Comparison of ENCODE assay signal across 8 mouse cellular contexts in the genomic region with DNA sequence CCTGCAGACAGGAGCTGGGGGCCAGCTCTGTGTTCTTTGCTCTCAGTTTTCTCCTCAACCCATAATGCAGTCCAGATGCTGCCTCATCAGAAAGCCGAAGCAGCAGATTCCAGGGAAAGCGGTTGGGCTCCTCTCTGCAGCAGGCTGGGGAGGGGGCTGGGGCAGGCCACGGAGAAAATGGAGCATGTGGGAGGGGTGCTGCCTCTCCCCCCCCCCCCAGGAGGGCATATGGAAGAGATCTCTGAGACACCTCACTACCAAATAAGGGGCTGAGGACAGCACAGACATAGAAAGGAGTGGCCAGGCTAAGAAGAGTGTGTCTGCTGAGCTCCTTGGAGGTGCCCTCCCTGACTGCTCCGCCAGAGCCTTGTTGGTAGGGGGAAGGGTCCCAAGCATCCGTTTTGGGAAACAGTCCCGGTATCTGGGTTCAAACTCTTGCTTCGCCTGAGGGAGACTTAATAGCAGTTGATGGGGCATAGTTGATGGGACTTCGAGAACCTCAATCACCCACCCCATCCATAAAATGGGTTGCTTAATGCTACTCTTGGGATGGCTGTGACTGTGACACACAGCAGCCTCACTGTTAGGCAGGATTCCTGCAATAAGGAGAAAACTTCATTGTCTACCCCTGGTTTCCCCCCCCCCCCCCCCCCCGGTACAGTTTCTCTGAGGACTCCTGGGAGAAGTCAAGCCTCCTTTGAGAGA. TPM values are rescaled to one million over a fixed set of nuclear protein-coding genes. Genes with fewer than 3 reads are reported as not detected.
DNase-seq lines count a peak whose midpoint lies in the region; ATAC-seq and TF ChIP-seq lines count a peak whose summit lies in the region.

No protein-coding gene starts in this region.

- TF ChIP-seq POLR2A in heart, adult 2 months (IDR thresholded peaks at IDR 0.05; ENCODE audit: insufficient read depth, low read depth, low read length) = no peak

- ATAC-seq in heart, embryonic 11.5 days (replicated peaks; ENCODE audit: insufficient number of reproducible peaks, low FRiP score, low TSS enrichment) = peak; percentile 41; the same call in 1 of the 2 replicates
- ATAC-seq in midbrain, embryonic 14.5 days (ENCODE audit: low FRiP score, low TSS enrichment) = no peak

- H3K4me2 ChIP-seq in heart, embryonic 11.5 days = peak overlapping the region; percentile 60
- H3K4me2 ChIP-seq in midbrain, embryonic 14.5 days (ENCODE audit: low read length) = peak overlapping the region; percentile 32

- intact Hi-C loops in heart, adult 2 months (cut with DNase I) = no loop called here

- no peaks in the 10 kb centered on the region for H3K9me3 ChIP-seq in heart, embryonic 11.5 days (replicated peaks; ENCODE audit: control insufficient read depth, low read length)
- no peaks in the 10 kb centered on the region for H3K9me3 ChIP-seq in midbrain, embryonic 14.5 days (ENCODE audit: control insufficient read depth, low read length)

- peak overlapping the region; percentile 28; the same call in 1 of the 2 replicates for H3K4me3 ChIP-seq in heart, embryonic 11.5 days (ENCODE audit: low read depth, low read length)
- H3K4me3 ChIP-seq in heart, adult 2 months = no peak overlapping the region
- H3K4me3 ChIP-seq in midbrain, embryonic 14.5 days (replicated peaks; ENCODE audit: low read depth, low read length) = no peak overlapping the region

- 10% methylated on average over 9 of the region's 9 CpGs for WGBS in heart, embryonic 11.5 days (ENCODE audit: insufficient replicate concordance)
- WGBS in heart, adult 2 months = 24% methylated on average over 9 of the region's 9 CpGs
- WGBS in midbrain, embryonic 14.5 days = 20% methylated on average over 9 of the region's 9 CpGs

- H3K79me2 ChIP-seq in heart, adult 2 months (replicated peaks; ENCODE audit: control insufficient read depth, insufficient read depth, low read length) = no peaks in the 10 kb centered on the region

- DNase-seq in heart, adult 2 months = no peak
- peak; percentile 37 for DNase-seq in adipocyte (ENCODE audit: low spot score)
- peak; percentile 51 for DNase-seq in heart, postnatal 4 days
- DNase-seq in midbrain, embryonic 14.5 days = no peak
- no peak for DNase-seq in thymus, postnatal 10 days (ENCODE audit: low spot score in 2 of 2)
- no peak for DNase-seq in thymus, postnatal 0 days (ENCODE audit: low spot score)
- DNase-seq in spleen, postnatal 10 days (ENCODE audit: low spot score in 2 of 2) = no peak

- TF ChIP-seq EP300 in heart, adult 2 months (IDR thresholded peaks at IDR 0.05; ENCODE audit: insufficient read depth, low read depth, low read length) = no peak

- TF ChIP-seq CTCF in heart, adult 2 months (IDR thresholded peaks at IDR 0.05) = no peak

- H3K27me3 ChIP-seq in heart, embryonic 11.5 days (ENCODE audit: control insufficient read depth, insufficient read depth, low read length) = peaks cover 21% of the 10 kb centered on the region
- H3K27me3 ChIP-seq in heart, adult 2 months (ENCODE audit: control insufficient read depth, insufficient read depth, low read length) = peaks cover 12% of the 10 kb centered on the region
- peaks cover 29% of the 10 kb centered on the region for H3K27me3 ChIP-seq in midbrain, embryonic 14.5 days (ENCODE audit: control insufficient read depth, insufficient read depth, low read length)

- peak overlapping the region; percentile 75 for H3K27ac ChIP-seq in heart, embryonic 11.5 days (ENCODE audit: low read depth, low read length)
- H3K27ac ChIP-seq in heart, adult 2 months = no peak overlapping the region; the same call in 1 of the 2 replicates
- no peak overlapping the region for H3K27ac ChIP-seq in midbrain, embryonic 14.5 days (replicated peaks; ENCODE audit: low read depth, low read length)

- H3K9ac ChIP-seq in heart, embryonic 11.5 days (ENCODE audit: low read depth, low read length) = peak overlapping the region; percentile 60
- no peak overlapping the region for H3K9ac ChIP-seq in heart, adult 2 months (ENCODE audit: low read depth, low read length)
- no peak overlapping the region for H3K9ac ChIP-seq in midbrain, embryonic 14.5 days (replicated peaks; ENCODE audit: low read length)

- no peaks in the 10 kb centered on the region for H3K36me3 ChIP-seq in heart, embryonic 11.5 days (ENCODE audit: control insufficient read depth, insufficient read depth, low read length)
- no peaks in the 10 kb centered on the region for H3K36me3 ChIP-seq in heart, adult 2 months (ENCODE audit: control insufficient read depth, insufficient read depth, low read length)
- no peaks in the 10 kb centered on the region for H3K36me3 ChIP-seq in midbrain, embryonic 14.5 days (ENCODE audit: control insufficient read depth, insufficient read depth, low read length)

- H3K4me1 ChIP-seq in heart, embryonic 11.5 days (ENCODE audit: control insufficient read depth, insufficient read depth, low read length) = peaks cover 21% of the 10 kb centered on the region
- no peaks in the 10 kb centered on the region for H3K4me1 ChIP-seq in heart, adult 2 months (ENCODE audit: control insufficient read depth, insufficient read depth, low read length)
- peaks cover 5% of the 10 kb centered on the region; the same call in 1 of the 2 replicates for H3K4me1 ChIP-seq in midbrain, embryonic 14.5 days (ENCODE audit: control insufficient read depth, insufficient read depth, low read length)

RNA-seq across cellular contexts. Expression of gene Col1a1, which starts 53.9 kb away (rescaled TPM):
- 129 and 157 TPM in 2 replicates for polyA plus RNA-seq in heart, embryonic 11.5 days (2014; fragmentation: Nextera tagmentation; extraction: Ambion mirVana)
- 10 to 100 TPM; 51.1 to 82.4 TPM for total RNA-seq in heart, adult 2 months (2021)
- 48.7 and 67.7 TPM in 2 replicates for polyA plus RNA-seq in heart, adult 2 months (2012; rRNA removed)
- 100 to 1,000 TPM; 861 to 965 TPM for total RNA-seq in heart, postnatal 4 days (2021)
- 0.98 and 64.7 TPM in 2 replicates for polyA plus RNA-seq in midbrain, embryonic 14.5 days (2014; fragmentation: Nextera tagmentation; extraction: Ambion mirVana)
- polyA plus RNA-seq in thymus, postnatal 0 days (2015; fragmentation: Nextera tagmentation; extraction: Ambion mirVana) = 64.3 and 68.9 TPM in 2 replicates

Comparison
In these comparisons a context has a peak if more than half of its experiments do, and no peak if none do; other contexts are left out.
1. DNase-seq: peak in adipocyte (single experiment) and heart, postnatal 4 days (single experiment); none in heart, adult 2 months (0 of 2), midbrain, embryonic 14.5 days (single experiment), thymus, postnatal 10 days (0 of 2), thymus, postnatal 0 days (single experiment) and spleen, postnatal 10 days (0 of 2).